Mouse (Mus musculus): ENCODE data around the gene Brd1. TPM values are rescaled to one million over a fixed set of nuclear protein-coding genes. Genes with fewer than 3 reads are reported as not detected.

Gene Brd1
- polyA plus RNA-seq, 1 experiment from 2014 or later: 23.4 TPM

DNA sequence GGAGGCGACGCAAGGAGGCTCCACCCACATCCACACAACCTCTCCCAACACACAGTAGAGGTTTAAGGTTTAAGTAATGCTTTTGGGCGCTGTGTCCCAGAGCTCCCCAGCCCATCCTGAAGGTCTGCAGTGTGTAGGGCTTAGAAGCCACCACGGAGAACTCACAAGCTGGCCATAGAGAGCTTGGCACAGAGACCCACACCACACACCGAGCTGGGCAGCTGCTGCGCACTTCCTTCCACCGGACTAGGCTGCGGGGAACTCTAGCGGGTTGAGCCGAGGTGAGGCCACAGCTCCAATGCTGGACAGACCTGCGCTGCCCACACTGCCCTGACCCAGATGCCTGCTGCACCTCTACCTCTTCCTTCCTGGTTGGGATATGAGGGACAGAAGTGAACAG, 71.0 kb downstream of the Brd1 start:
- no peak for ATAC-seq (ENCODE audit: insufficient read depth, low FRiP score, low TSS enrichment)
- no peak overlapping the region for H3K4me3 ChIP-seq (ENCODE audit: low read depth, low read length)
- WGBS: 35% methylated on average over 11 of the region's 11 CpGs

DNA sequence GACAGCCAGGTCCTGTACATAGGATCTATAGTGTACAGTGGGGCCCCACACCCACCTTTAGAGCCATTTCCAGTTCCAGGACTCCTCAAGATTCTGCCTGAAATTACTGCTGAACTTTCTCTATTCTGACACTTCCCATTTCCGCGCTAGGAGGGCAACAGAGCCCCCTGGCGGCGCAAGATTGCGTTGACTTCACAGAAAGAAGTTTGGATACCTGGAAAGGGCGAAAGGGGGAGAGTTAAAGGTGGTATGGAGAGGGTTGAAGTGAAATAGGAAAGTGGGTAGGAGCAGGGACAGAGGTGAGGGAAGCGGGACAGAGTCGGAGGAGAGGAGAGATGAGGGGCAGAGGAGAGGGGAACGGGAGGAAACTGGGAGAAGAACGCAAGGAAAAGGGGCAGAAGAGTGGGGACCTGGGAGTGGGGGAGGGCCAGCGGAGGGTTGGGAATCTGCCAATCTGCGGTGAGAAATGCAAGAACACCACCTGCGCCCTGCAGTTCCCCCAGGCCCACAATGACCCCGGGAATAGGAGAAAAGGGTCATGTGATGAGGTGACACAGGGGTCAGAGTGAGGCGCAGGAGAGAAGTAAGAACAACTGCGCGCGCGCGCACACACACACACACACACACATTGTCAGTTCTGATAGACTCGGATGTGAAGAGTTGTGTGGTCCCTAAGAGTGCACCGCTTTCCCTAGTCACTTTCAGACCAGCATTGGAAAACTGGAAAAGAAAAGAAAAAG, 71.8 kb downstream of the Brd1 start:
- Histone ChIP-seq H3K9ac (ENCODE audit: low read length) (no peak overlapping the region), H3K4me1 (ENCODE audit: control insufficient read depth, insufficient read depth, low read length) (no peaks in the 10 kb centered on the region), H3K4me3 (ENCODE audit: low read depth, low read length) (no peak overlapping the region), H3K27me3 (ENCODE audit: control insufficient read depth, insufficient read depth, low read length) (no peaks in the 10 kb centered on the region), H3K9me3 (ENCODE audit: control insufficient read depth, low read length) (no peaks in the 10 kb centered on the region), H3K4me2 (ENCODE audit: low read depth) (peak overlapping the region; percentile 22), H3K36me3 (ENCODE audit: control insufficient read depth, insufficient read depth, low read length) (no peaks in the 10 kb centered on the region), H3K27ac (ENCODE audit: low read depth, low read length) (no peak overlapping the region)
- peak; percentile 70 for DNase-seq (ENCODE audit: low spot score)
- WGBS: 7% methylated on average over 22 of the region's 22 CpGs
- no peak for ATAC-seq (ENCODE audit: insufficient read depth, low FRiP score, low TSS enrichment)

More for the DNA sequence above, 71.0 kb downstream of the Brd1 start:
- Histone ChIP-seq H3K27ac (ENCODE audit: low read depth, low read length) (no peak overlapping the region), H3K9ac (ENCODE audit: low read length) (no peak overlapping the region), H3K4me2 (ENCODE audit: low read depth) (no peak overlapping the region), H3K9me3 (ENCODE audit: control insufficient read depth, low read length) (no peaks in the 10 kb centered on the region), H3K4me1 (ENCODE audit: control insufficient read depth, insufficient read depth, low read length) (no peaks in the 10 kb centered on the region), H3K36me3 (ENCODE audit: control insufficient read depth, insufficient read depth, low read length) (no peaks in the 10 kb centered on the region), H3K27me3 (ENCODE audit: control insufficient read depth, insufficient read depth, low read length) (no peaks in the 10 kb centered on the region)
- DNase-seq (ENCODE audit: low spot score): no peak

DNA sequence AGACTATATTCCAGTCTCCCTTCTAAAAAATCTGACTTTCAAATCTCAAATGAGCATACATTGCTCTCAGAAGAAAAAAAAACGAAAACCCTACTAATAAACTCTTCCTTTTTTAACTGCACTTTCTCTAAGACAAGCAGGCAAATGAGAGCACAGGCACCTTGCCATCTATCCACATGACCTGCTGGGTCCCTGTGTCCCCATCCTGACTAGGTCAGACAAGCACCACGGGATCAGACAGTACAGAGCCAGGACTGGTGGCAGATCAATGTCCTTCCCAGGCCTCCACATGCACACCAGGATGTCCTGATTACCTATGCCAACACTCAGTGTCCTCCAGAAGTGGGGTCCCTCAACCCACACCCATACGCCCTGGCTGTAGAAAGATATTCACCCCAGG, 72.4 kb downstream of the Brd1 start:
- 68% methylated on average over 3 of the region's 3 CpGs for WGBS
- no peak for ATAC-seq (ENCODE audit: insufficient read depth, low FRiP score, low TSS enrichment)
- Histone ChIP-seq H3K4me3 (ENCODE audit: low read depth, low read length) (no peak overlapping the region), H3K4me2 (ENCODE audit: low read depth) (no peak overlapping the region), H3K27me3 (ENCODE audit: control insufficient read depth, insufficient read depth, low read length) (no peaks in the 10 kb centered on the region), H3K36me3 (ENCODE audit: control insufficient read depth, insufficient read depth, low read length) (no peaks in the 10 kb centered on the region), H3K27ac (ENCODE audit: low read depth, low read length) (no peak overlapping the region), H3K9ac (ENCODE audit: low read length) (no peak overlapping the region), H3K4me1 (ENCODE audit: control insufficient read depth, insufficient read depth, low read length) (no peaks in the 10 kb centered on the region), H3K9me3 (ENCODE audit: control insufficient read depth, low read length) (no peaks in the 10 kb centered on the region)
- no peak for DNase-seq (ENCODE audit: low spot score)

DNA sequence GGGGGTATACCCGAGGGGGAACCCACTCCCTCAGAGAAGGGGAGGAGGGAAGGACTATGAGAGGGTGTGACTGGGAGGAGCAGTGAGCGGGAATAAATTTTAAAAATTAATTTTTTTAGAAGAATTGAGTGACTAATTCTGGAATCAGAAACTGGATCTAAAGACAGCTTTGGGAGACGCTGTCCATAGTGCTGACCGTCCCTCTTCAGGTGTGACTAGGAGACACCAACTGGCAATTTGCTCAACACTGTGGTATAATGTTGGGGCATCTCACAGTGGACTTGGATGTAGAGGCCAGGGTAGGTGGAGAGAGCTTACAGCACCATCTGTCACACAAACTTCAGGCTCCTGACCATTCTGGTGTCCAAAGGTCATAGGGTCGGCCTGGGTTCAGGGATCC, 82.0 kb downstream of the Brd1 start:
- Histone ChIP-seq H3K4me2 (ENCODE audit: low read depth) (no peak overlapping the region), H3K27me3 (ENCODE audit: control insufficient read depth, insufficient read depth, low read length) (no peaks in the 10 kb centered on the region), H3K9me3 (ENCODE audit: control insufficient read depth, low read length) (no peaks in the 10 kb centered on the region), H3K27ac (ENCODE audit: low read depth, low read length) (no peak overlapping the region), H3K36me3 (ENCODE audit: control insufficient read depth, insufficient read depth, low read length) (no peaks in the 10 kb centered on the region), H3K4me1 (ENCODE audit: control insufficient read depth, insufficient read depth, low read length) (no peaks in the 10 kb centered on the region), H3K9ac (ENCODE audit: low read length) (no peak overlapping the region), H3K4me3 (ENCODE audit: low read depth, low read length) (no peak overlapping the region)
- WGBS: 57% methylated on average over 5 of the region's 5 CpGs
- DNase-seq (ENCODE audit: low spot score) (no peak), ATAC-seq (ENCODE audit: insufficient read depth, low FRiP score, low TSS enrichment) (no peak)

DNA sequence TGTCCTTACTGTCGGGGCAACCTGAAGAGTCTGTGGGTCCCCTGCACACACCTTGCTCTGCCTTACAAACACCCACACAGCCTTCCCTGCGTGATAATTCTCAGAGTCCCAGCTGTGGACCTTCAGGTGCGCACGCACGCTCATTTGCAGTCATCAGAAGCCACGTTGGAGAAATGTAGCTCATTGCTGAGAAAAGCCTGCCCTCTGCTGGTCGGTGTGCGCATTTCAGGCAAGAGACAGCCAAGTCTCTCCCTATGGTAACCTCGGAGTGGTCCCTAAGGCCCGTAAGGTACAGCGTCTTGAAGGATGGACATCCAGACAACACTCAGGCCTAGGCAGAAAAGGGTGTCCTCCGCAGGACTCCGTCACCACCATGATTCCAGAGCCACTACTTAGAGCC, 83.0 kb downstream of the Brd1 start:
- no peak overlapping the region for H3K4me3 ChIP-seq (ENCODE audit: low read depth, low read length)
- DNase-seq (ENCODE audit: low spot score) (peak; percentile 79), ATAC-seq (ENCODE audit: insufficient read depth, low FRiP score, low TSS enrichment) (no peak)
- H3K9ac ChIP-seq (ENCODE audit: low read length): no peak overlapping the region
- no peak overlapping the region for H3K4me2 ChIP-seq (ENCODE audit: low read depth)
- no peaks in the 10 kb centered on the region for H3K9me3 ChIP-seq (ENCODE audit: control insufficient read depth, low read length)
- no peak overlapping the region for H3K27ac ChIP-seq (ENCODE audit: low read depth, low read length)
- 34% methylated on average over 13 of the region's 13 CpGs for WGBS
- no peaks in the 10 kb centered on the region for H3K4me1 ChIP-seq (ENCODE audit: control insufficient read depth, insufficient read depth, low read length)
- H3K27me3 ChIP-seq (ENCODE audit: control insufficient read depth, insufficient read depth, low read length): no peaks in the 10 kb centered on the region
- H3K36me3 ChIP-seq (ENCODE audit: control insufficient read depth, insufficient read depth, low read length): no peaks in the 10 kb centered on the region

Other genes starting within 250 kb of the Brd1 start
- gene Zdhhc25, start 133.9 kb downstream of the Brd1 start, polyA plus RNA-seq (2014; fragmentation: Nextera tagmentation; extraction: Ambion mirVana): not detected in 2 replicates
- 46.1 and 48.6 TPM in 2 replicates for gene Zbed4, start 17.4 kb upstream of the Brd1 start, polyA plus RNA-seq (2014; fragmentation: Nextera tagmentation; extraction: Ambion mirVana)
- gene Alg12, start 85.1 kb upstream of the Brd1 start, polyA plus RNA-seq (2014; fragmentation: Nextera tagmentation; extraction: Ambion mirVana): 10.2 and 13.3 TPM in 2 replicates
- 83.2 and 96.4 TPM in 2 replicates for gene Creld2, start 85.4 kb upstream of the Brd1 start, polyA plus RNA-seq (2014; fragmentation: Nextera tagmentation; extraction: Ambion mirVana)
- 38.7 and 42.3 TPM in 2 replicates for gene Pim3, start 128.0 kb upstream of the Brd1 start, polyA plus RNA-seq (2014; fragmentation: Nextera tagmentation; extraction: Ambion mirVana)
- not detected in 2 replicates for gene Ttll8, start 220.2 kb upstream of the Brd1 start, polyA plus RNA-seq (2014; fragmentation: Nextera tagmentation; extraction: Ambion mirVana)
- 0.85 and 1.4 TPM in 2 replicates for gene Mlc1, start 244.8 kb upstream of the Brd1 start, polyA plus RNA-seq (2014; fragmentation: Nextera tagmentation; extraction: Ambion mirVana)
- gene Mov10l1, start 248.7 kb upstream of the Brd1 start, polyA plus RNA-seq (2014; fragmentation: Nextera tagmentation; extraction: Ambion mirVana): not detected in 2 replicates